Comparison of ENCODE assay signal across 23 mouse cellular contexts in the genomic region with DNA sequence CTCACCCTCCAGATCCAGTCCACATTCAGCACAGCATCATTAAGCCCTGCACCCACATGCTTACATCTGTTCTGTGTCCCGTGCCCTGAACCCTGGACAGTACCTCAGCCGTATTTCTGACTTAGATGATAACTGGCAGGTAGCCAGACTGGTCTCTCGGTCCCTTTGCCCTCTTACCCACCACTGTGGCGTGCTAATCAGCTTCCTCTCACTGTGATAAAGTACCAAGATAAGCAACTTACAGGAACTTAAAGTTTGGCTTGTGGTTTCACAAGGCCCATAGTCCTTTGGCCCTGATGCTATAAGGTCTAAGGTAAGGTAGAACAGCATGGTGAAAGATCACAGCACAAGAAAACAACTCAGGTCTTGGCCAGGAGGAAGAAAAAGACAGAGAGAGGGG. TPM values are rescaled to one million over a fixed set of nuclear protein-coding genes. Genes with fewer than 3 reads are reported as not detected.
DNase-seq lines count a peak whose midpoint lies in the region; ATAC-seq lines count a peak whose summit lies in the region.
"Had no signal": no experiment of that assay in that cellular context is flagged by ENCODE, and none has a peak within 500 bp of the region (broad histone marks: within the 10 kb centered on the region; RNA-seq: fewer than 3 reads in every experiment).

No protein-coding gene starts in this region.

- no peak overlapping the region for H3K4me3 ChIP-seq in kidney, embryonic 15.5 days (replicated peaks)
- H3K4me3 ChIP-seq: embryonic facial prominence, embryonic 13.5 days; heart, embryonic 10.5 days; hindbrain, embryonic 12.5 days; limb, embryonic 15.5 days had no signal

- H3K9me3 ChIP-seq in kidney, embryonic 15.5 days (replicated peaks), result no peaks in the 10 kb centered on the region
- H3K9me3 ChIP-seq: embryonic facial prominence, embryonic 13.5 days; heart, embryonic 10.5 days; hindbrain, embryonic 12.5 days; limb, embryonic 15.5 days had no signal

- no peak overlapping the region for H3K27ac ChIP-seq in kidney, embryonic 15.5 days
- H3K27ac ChIP-seq: embryonic facial prominence, embryonic 13.5 days; heart, embryonic 10.5 days; hindbrain, embryonic 12.5 days; limb, embryonic 15.5 days had no signal

- WGBS in kidney, embryonic 15.5 days, result 47% methylated on average over 4 of the region's 4 CpGs

- no peak overlapping the region for H3K4me2 ChIP-seq in kidney, embryonic 15.5 days
- H3K4me2 ChIP-seq: embryonic facial prominence, embryonic 13.5 days; hindbrain, embryonic 12.5 days; limb, embryonic 15.5 days had no signal

- H3K4me1 ChIP-seq in kidney, embryonic 15.5 days, result no peaks in the 10 kb centered on the region
- H3K4me1 ChIP-seq: embryonic facial prominence, embryonic 13.5 days; hindbrain, embryonic 12.5 days; limb, embryonic 15.5 days had no signal

- no peaks in the 10 kb centered on the region for H3K27me3 ChIP-seq in kidney, embryonic 15.5 days
- H3K27me3 ChIP-seq: embryonic facial prominence, embryonic 13.5 days; hindbrain, embryonic 12.5 days; limb, embryonic 15.5 days had no signal

- no peak overlapping the region for H3K9ac ChIP-seq in kidney, embryonic 15.5 days
- H3K9ac ChIP-seq: embryonic facial prominence, embryonic 13.5 days; hindbrain, embryonic 12.5 days; limb, embryonic 15.5 days had no signal

- DNase-seq in kidney, adult 9 months, result peak; percentile 18
- peak; percentile 22 to 54 for DNase-seq in natural killer cell, adult 2 months (ENCODE audit: low spot score in 2 of 2)
- no peak for DNase-seq in Muller cell, postnatal 12 days (ENCODE audit: inconsistent ontology term)
- no peak for DNase-seq in spleen, postnatal 4 days (ENCODE audit: low spot score in 2 of 2)
- no peak for DNase-seq in thymus, postnatal 0 days (ENCODE audit: low spot score)
- DNase-seq: adrenal gland, adult 8-10 months; cerebellum, adult 9-11 months; heart, postnatal 10 days; kidney, adult 18-20 months; kidney, postnatal 25 days; right cerebral cortex, adult 18-20 months; spleen, adult 18-20 months; thymus, adult 18-20 months had no signal

- ATAC-seq in kidney, embryonic 15.5 days (replicated peaks; ENCODE audit: low FRiP score), result no peak
- ATAC-seq in CD4-positive, CD25-positive, alpha-beta regulatory T cell, adult 4 months, result peak; percentile 65
- ATAC-seq in inflammation-experienced regulatory T-cells, adult 6 months, result peak; percentile 62
- ATAC-seq: forebrain, embryonic 14.5 days; lung, postnatal 0 days; midbrain, embryonic 16.5 days had no signal

- H3K36me3 ChIP-seq in kidney, embryonic 15.5 days, result no peaks in the 10 kb centered on the region
- H3K36me3 ChIP-seq: embryonic facial prominence, embryonic 13.5 days; heart, embryonic 10.5 days; hindbrain, embryonic 12.5 days; limb, embryonic 15.5 days had no signal

RNA-seq across cellular contexts. Expression of gene Ppm1h, which starts 48.7 kb away (rescaled TPM):
- polyA plus RNA-seq in kidney, embryonic 15.5 days (2015; fragmentation: Nextera tagmentation; extraction: Ambion mirVana), result 20.2 and 22.1 TPM in 2 replicates
- 10 to 100 TPM; 50.3 to 52.7 TPM for polyA plus RNA-seq in CD4-positive, CD25-positive, alpha-beta regulatory T cell, adult 4 months (2017; shearing (Covaris generic))
- 10 to 100 TPM; 37.7 to 55.1 (median 44.0) TPM for polyA plus RNA-seq in inflammation-experienced regulatory T-cells, adult 6 months (2017; shearing (Covaris generic))
- polyA plus RNA-seq in thymus, postnatal 0 days (2015; fragmentation: Nextera tagmentation; extraction: Ambion mirVana), result 55.6 and 67.8 TPM in 2 replicates

Comparison
In these comparisons a context has a peak if more than half of its experiments do, and no peak if none do; other contexts are left out.
1. DNase-seq: peak in kidney, adult 9 months (single experiment) and natural killer cell, adult 2 months (2 of 2); none in Muller cell, postnatal 12 days (single experiment), spleen, postnatal 4 days (0 of 2) and thymus, postnatal 0 days (single experiment).